Mouse (Mus musculus): ENCODE measurements around the gene Gpr15. TPM values are rescaled to one million over a fixed set of nuclear protein-coding genes. Genes with fewer than 3 reads are reported as not detected.

Gene Gpr15
- polyA plus RNA-seq (2015; fragmentation: Nextera tagmentation; extraction: Ambion mirVana), result not detected in 2 replicates

DNA sequence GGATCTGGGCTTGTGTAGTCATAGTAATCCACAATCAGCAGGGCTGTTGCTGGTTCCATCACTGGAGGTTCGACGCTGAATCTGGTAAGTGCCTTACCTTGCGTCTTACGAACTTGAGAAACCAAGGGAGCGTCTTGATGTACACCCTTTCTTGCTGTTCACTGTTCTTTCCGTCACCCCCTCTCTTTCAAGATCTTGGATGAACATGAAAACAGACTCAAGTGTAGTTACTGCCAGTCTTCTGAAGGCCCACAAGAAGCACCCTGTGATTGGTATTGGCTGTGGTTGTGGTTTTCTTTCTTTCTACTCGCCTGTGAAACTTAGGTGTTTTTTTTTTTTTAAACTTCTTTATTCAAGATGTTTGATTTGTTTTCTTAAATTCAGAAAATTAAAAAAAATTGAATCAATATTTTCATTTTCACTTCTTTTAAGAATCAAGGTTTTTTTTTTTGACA lies at the start of gene Gpr15:
Gene Gpr15, minus strand, starts transcription at position 405 of the 455 bp plus-strand sequence.

DNA sequence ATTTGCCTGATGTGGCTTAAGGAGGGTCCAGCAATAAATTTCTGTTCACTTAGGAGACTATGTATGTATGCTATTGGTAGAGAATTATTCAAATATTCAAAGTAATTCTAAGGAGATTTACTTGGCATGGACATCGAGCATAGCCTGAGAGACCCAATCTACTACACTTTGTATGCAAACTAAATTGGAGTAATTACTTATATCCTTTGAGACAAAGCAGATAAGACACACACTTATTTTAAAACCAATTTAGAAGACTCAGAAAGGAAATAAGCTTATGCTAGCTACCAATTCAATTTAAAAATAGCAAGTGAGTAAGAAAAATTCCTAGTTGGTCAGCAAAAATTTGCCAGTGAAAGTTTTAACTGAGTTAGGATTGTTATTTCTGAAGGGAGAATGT lies 44.2 kb upstream of the Gpr15 start, which contains the start of gene Olfr172:
Gene Olfr172, minus strand, starts transcription at position 101 of the 400 bp plus-strand sequence.

DNA sequence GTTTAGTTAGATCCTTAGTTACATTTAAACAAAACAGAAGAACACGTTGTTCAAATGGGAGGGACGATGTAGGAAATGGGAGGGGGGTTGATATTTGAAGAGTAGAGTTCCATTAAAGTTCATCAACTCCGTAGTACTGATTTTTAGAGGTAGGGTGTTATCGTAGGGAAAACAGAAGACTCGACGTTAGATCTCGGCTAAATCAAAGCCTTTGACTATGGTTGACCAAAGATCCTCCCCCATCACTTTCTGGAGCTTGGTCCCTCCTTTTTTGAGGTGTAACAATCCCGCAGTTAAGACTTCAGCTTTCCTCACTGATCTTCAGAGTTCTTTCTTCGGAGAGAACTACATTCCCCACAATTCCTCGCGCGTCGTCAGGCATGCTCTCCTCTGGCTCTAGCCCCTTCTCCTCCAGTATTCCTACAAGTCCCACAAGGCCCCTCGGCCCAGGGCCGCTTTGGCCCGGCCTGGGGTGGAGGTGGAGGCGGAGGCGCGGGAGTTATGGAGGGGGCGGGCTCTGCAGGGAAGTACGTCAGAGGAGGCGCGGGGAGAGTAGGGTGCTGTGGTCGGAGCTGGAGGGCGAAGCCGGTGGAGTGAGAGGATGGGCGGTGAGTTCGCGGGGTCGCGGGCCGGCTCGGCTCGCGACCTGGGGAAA lies 8.7 kb upstream of the Gpr15 start, which contains the start of gene Cldnd1:
Gene Cldnd1, plus strand, starts transcription at position 434 of the 655 bp plus-strand sequence.

DNA sequence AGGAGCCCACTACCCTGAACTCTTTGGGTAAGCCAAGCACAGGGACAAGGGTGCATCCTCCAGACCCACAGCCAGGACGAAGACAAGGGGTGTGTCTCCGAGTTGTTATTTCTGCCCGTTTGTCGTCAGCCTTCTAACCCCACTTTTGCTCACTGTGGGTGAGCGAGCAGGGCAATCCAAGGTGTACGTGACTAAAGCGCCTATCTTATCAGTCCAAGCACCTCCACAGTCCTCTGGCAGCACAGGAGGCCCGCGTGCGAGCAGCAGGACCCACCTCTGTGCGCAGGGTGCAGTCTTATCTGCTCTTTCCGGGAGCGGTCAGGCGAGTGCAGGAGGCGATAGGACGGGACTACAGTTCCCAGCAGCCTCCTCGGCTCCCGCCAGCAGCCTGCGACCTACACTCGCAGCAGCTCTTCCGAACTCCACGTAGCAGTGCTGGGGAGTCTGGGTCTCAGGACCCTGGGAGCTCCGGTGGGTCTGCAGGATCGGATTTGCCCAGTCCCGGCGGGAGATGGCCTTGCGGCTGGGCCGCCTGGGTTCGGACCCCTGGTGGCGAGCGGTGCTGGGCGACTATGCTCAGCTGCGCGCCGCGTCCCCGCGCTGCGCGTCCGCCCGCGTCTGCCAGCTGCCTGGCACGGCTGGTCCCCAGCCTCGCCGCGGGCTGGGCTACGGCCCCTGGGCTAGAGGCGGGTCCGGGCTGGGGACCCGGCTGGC lies 48.8 kb downstream of the Gpr15 start, which contains the start of gene Cpox:
Gene Cpox, plus strand, starts transcription at position 376 of the 714 bp plus-strand sequence.

Small RNA genes lying within 50 kb of the gene (microRNA-seq; reads per million reads assigned to microRNA genes)
- gene Gm27564, result not detected

Other genes starting within 250 kb of the Gpr15 start
- 18.2 and 23.5 TPM in 2 replicates for gene St3gal6, start 194.8 kb downstream of the Gpr15 start, polyA plus RNA-seq (2015; fragmentation: Nextera tagmentation; extraction: Ambion mirVana)
- not detected in 2 replicates for gene Gm813, start 102.1 kb downstream of the Gpr15 start, polyA plus RNA-seq (2015; fragmentation: Nextera tagmentation; extraction: Ambion mirVana)
- not detected in 2 replicates for gene E330017A01Rik, start 80.3 kb downstream of the Gpr15 start, polyA plus RNA-seq (2015; fragmentation: Nextera tagmentation; extraction: Ambion mirVana)
- gene Cpox, start 48.8 kb downstream of the Gpr15 start, polyA plus RNA-seq (2015; fragmentation: Nextera tagmentation; extraction: Ambion mirVana), result 19.6 and 22.6 TPM in 2 replicates
- gene Cldnd1, start 8.8 kb upstream of the Gpr15 start, polyA plus RNA-seq (2015; fragmentation: Nextera tagmentation; extraction: Ambion mirVana), result 167 and 171 TPM in 2 replicates
- not detected in 2 replicates for gene Olfr172, start 44.1 kb upstream of the Gpr15 start, polyA plus RNA-seq (2015; fragmentation: Nextera tagmentation; extraction: Ambion mirVana)
- gene Olfr173, start 81.2 kb upstream of the Gpr15 start, polyA plus RNA-seq (2015; fragmentation: Nextera tagmentation; extraction: Ambion mirVana), result not detected in 2 replicates
- gene Olfr175-ps1, start 107.7 kb upstream of the Gpr15 start, polyA plus RNA-seq (2015; fragmentation: Nextera tagmentation; extraction: Ambion mirVana), result not detected in 2 replicates
- not detected in 2 replicates for gene Olfr177, start 155.7 kb upstream of the Gpr15 start, polyA plus RNA-seq (2015; fragmentation: Nextera tagmentation; extraction: Ambion mirVana)
- not detected in 2 replicates for gene Olfr178, start 173.0 kb upstream of the Gpr15 start, polyA plus RNA-seq (2015; fragmentation: Nextera tagmentation; extraction: Ambion mirVana)
- not detected in 2 replicates for gene Olfr181, start 209.7 kb upstream of the Gpr15 start, polyA plus RNA-seq (2015; fragmentation: Nextera tagmentation; extraction: Ambion mirVana)
- not detected in 2 replicates for gene Olfr180, start 210.3 kb upstream of the Gpr15 start, polyA plus RNA-seq (2015; fragmentation: Nextera tagmentation; extraction: Ambion mirVana)